Mouse (Mus musculus) mouse trophoblast stem cell (cell line): ENCODE measurements around the gene Vmn2r72.

Experiments
- in situ Hi-C, 2 experiments: fragments of 300-500 bp; cut with MseI, MboI; formaldehyde crosslinking; loops; 2 replicates in 1 of 2; 3 replicates in 1 of 2; pipeline ENCODE4 v1.15.1; 2025

Vmn2r72 gene

GRCm38 (mm10) chr7:85754997-85755396 is at the start of gene Vmn2r72:
Gene Vmn2r72, minus strand, starts transcription at chr7:85755097.
- in situ Hi-C loops: no loop called here
